Mouse (Mus musculus) embryonic facial prominence, embryonic 10.5 days (tissue): ENCODE measurements around the gene Sh2b2. TPM values are rescaled to one million over a fixed set of nuclear protein-coding genes. Genes with fewer than 3 reads are reported as not detected.

Experiments
- DNase-seq: peaks from one replicate; pipeline ENCODE4 v3.0.0-alpha.2; 2017; ENCODE audit warnings: low spot score
- H3K27ac ChIP-seq: fragments of 300-500 bp; sonication (generic); replicated peaks from 2 replicates; pipeline ENCODE4 v1.5.1; 2016; ENCODE audit warnings: mild to moderate bottlenecking
- H3K27me3 ChIP-seq: fragments of 300-500 bp; sonication (generic); replicated peaks from 2 replicates; pipeline ENCODE4 v1.6.1; 2016; ENCODE audit warnings: low read depth, mild to moderate bottlenecking; ENCODE audit not compliant: poor library complexity, severe bottlenecking
- H3K36me3 ChIP-seq: fragments of 300-500 bp; sonication (generic); replicated peaks from 2 replicates; pipeline ENCODE4 v1.6.1; 2016; ENCODE audit warnings: mild to moderate bottlenecking, moderate library complexity
- H3K4me1 ChIP-seq: fragments of 300-500 bp; sonication (generic); 2 replicates; pipeline ENCODE4 v1.6.1; 2016
- H3K4me3 ChIP-seq: fragments of 300-500 bp; sonication (generic); 2 replicates; pipeline ENCODE4 v1.5.1; 2016; ENCODE audit warnings: mild to moderate bottlenecking, moderate library complexity
- H3K9me3 ChIP-seq: fragments of 300-500 bp; sonication (generic); 2 replicates; pipeline ENCODE4 v1.6.1; 2016; ENCODE audit warnings: mild to moderate bottlenecking
- WGBS: fragments of 180-500 bp; shearing (Covaris S2); methylation state at CpG from one replicate; pipeline ENCODE4 v1.1.7; 2016; 5-methylcytosine and 5-hydroxymethylcytosine counted together
- polyA plus RNA-seq: library from polyadenylated mRNA; unstranded; fragments of >200 nt; fragmentation: Nextera tagmentation; extraction: Ambion mirVana; gene quantifications from 2 replicates; pipeline ENCODE4 v1.2.1, GENCODE M21; 2016

Gene Sh2b2
- polyA plus RNA-seq, 1 experiment from 2014 or later = 14.1 TPM

GRCm38 (mm10) chr5:136171363-136172341 is 74.7 kb downstream of the Sh2b2 start:
- peak overlapping the region; percentile 64 for H3K4me3 ChIP-seq
- no peak for DNase-seq
- WGBS = 39% methylated on average over 17 of the region's 17 CpGs
- H3K36me3 ChIP-seq = peaks cover 16% of the 10 kb centered on the region
- H3K27me3 ChIP-seq = peaks cover 7% of the 10 kb centered on the region; the same call in 1 of the 2 replicates
- H3K9me3 ChIP-seq = peaks cover 6% of the 10 kb centered on the region; the same call in 1 of the 2 replicates
- peak overlapping the region; percentile 75; the same call in 1 of the 2 replicates for H3K27ac ChIP-seq
- H3K4me1 ChIP-seq = peaks cover 21% of the 10 kb centered on the region

GRCm38 (mm10) chr5:136170512-136171362 is 75.6 kb downstream of the Sh2b2 start, which contains the start of gene Orai2:
Orai2 (minus strand) TSS chr5:136170713.
- Histone ChIP-seq H3K9me3 (peaks cover 6% of the 10 kb centered on the region; the same call in 1 of the 2 replicates), H3K36me3 (peaks cover 14% of the 10 kb centered on the region; the same call in 1 of the 2 replicates), H3K27me3 (peaks cover 7% of the 10 kb centered on the region; the same call in 1 of the 2 replicates), H3K4me3 (peak within 1 kb of the TSS; percentile 64), H3K27ac (peak within 1 kb of the TSS; percentile 75), H3K4me1 (peaks cover 21% of the 10 kb centered on the region)
- WGBS = 7% methylated on average over 49 of the region's 49 CpGs
- DNase-seq = peak; percentile 91

GRCm38 (mm10) chr5:136169626-136170511 is 76.5 kb downstream of the Sh2b2 start:
- peaks cover 7% of the 10 kb centered on the region; the same call in 1 of the 2 replicates for H3K27me3 ChIP-seq
- peaks cover 21% of the 10 kb centered on the region for H3K4me1 ChIP-seq
- peak overlapping the region; percentile 75 for H3K27ac ChIP-seq
- peak overlapping the region; percentile 64 for H3K4me3 ChIP-seq
- 13% methylated on average over 15 of the region's 15 CpGs for WGBS
- peaks cover 14% of the 10 kb centered on the region; the same call in 1 of the 2 replicates for H3K36me3 ChIP-seq
- DNase-seq = no peak
- peaks cover 6% of the 10 kb centered on the region; the same call in 1 of the 2 replicates for H3K9me3 ChIP-seq

Other genes starting within 250 kb of the Sh2b2 start
- 0.32 and 0.78 TPM in 2 replicates for gene Upk3b, start 208.1 kb downstream of the Sh2b2 start, polyA plus RNA-seq
- gene Upk3bl, start 192.1 kb downstream of the Sh2b2 start, polyA plus RNA-seq = 6.0 and 6.7 TPM in 2 replicates
- 2.4 and 4.7 TPM in 2 replicates for gene Rasa4, start 162.6 kb downstream of the Sh2b2 start, polyA plus RNA-seq
- gene Polr2j, start 129.9 kb downstream of the Sh2b2 start, polyA plus RNA-seq = 300 and 301 TPM in 2 replicates
- gene Lrwd1, start 110.5 kb downstream of the Sh2b2 start, polyA plus RNA-seq = 59.7 and 62.4 TPM in 2 replicates
- gene Alkbh4, start 110.4 kb downstream of the Sh2b2 start, polyA plus RNA-seq = 26.3 and 29.1 TPM in 2 replicates
- 7.4 and 8.2 TPM in 2 replicates for gene Orai2, start 75.8 kb downstream of the Sh2b2 start, polyA plus RNA-seq
- gene Prkrip1, start 47.6 kb downstream of the Sh2b2 start, polyA plus RNA-seq = 68.6 and 76.8 TPM in 2 replicates